Mouse (Mus musculus): Measurements from ENCODE around the gene Il4i1. TPM values are rescaled to one million over a fixed set of nuclear protein-coding genes. Genes with fewer than 3 reads are reported as not detected.

Gene Il4i1
- total and polyA plus RNA-seq, 2 experiments from 2014 or later: 0.62 TPM; not detected in 1

DNA sequence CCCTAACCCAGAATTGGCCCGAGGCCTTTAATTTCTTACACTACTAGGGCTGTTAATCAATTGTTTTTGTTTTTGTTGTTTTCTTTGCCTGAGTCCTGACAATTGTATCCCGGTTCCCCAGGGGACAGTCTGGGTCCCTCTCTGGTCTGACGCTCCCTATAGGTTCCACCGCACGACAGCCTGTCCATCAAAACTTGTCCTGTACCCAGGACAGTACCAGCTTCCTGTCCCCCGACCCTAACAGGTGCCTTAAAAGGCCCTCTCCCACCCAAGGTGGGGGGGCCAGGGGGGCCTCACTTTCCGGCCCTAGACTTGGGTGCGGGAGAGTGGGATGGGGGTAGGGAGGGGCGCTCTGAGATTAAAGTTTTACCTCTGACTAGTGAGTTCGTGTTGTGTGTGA, 38.8 kb downstream of the Il4i1 start:
- 35% methylated on average over 10 of the region's 10 CpGs for WGBS
- peaks cover 12% of the 10 kb centered on the region; the same call in 1 of the 2 replicates for H3K4me1 ChIP-seq (ENCODE audit: insufficient read depth, low read length)
- no peak for TF ChIP-seq CTCF (IDR thresholded peaks at IDR 0.05)

GRCm38 (mm10) chr7:44856265-44856916, 40.2 kb downstream of the Il4i1 start:
- H3K9ac ChIP-seq (replicated peaks; ENCODE audit: low read length, poor library complexity, severe bottlenecking): 0 out of 2 replicates have a peak overlapping the region, but pooled peaks have one; percentile 13
- 70% methylated on average over 9 of the region's 9 CpGs for WGBS
- peak overlapping the region; percentile 88 for H3K27ac ChIP-seq (ENCODE audit: low read depth, low read length)
- peak overlapping the region; percentile 72 for H3K4me2 ChIP-seq (ENCODE audit: low read depth, low read length, poor library complexity, severe bottlenecking)
- peaks cover 6% of the 10 kb centered on the region; the same call in 1 of the 2 replicates for H3K36me3 ChIP-seq (ENCODE audit: insufficient read depth, low read length)
- H3K4me3 ChIP-seq (ENCODE audit: low read depth, low read length): peak overlapping the region; percentile 61
- peaks cover 11% of the 10 kb centered on the region; the same call in 1 of the 2 replicates for H3K4me1 ChIP-seq (ENCODE audit: insufficient read depth, low read length)
- ATAC-seq (ENCODE audit: low FRiP score): no peak
- no peaks in the 10 kb centered on the region for H3K27me3 ChIP-seq (ENCODE audit: insufficient read depth, low read length)
- no peak for TF ChIP-seq CTCF (IDR thresholded peaks at IDR 0.05)
- DNase-seq (ENCODE audit: low spot score): no peak
- no peaks in the 10 kb centered on the region for H3K9me3 ChIP-seq (ENCODE audit: low read length)

More for the DNA sequence above, 38.8 kb downstream of the Il4i1 start:
- DNase-seq (ENCODE audit: low spot score): no peak
- Histone ChIP-seq H3K27ac (ENCODE audit: low read depth, low read length) (peak overlapping the region; percentile 77), H3K9ac (replicated peaks; ENCODE audit: low read length, poor library complexity, severe bottlenecking) (peak overlapping the region; percentile 48), H3K27me3 (ENCODE audit: insufficient read depth, low read length) (no peaks in the 10 kb centered on the region), H3K9me3 (ENCODE audit: low read length) (no peaks in the 10 kb centered on the region), H3K36me3 (ENCODE audit: insufficient read depth, low read length) (peaks cover 6% of the 10 kb centered on the region; the same call in 1 of the 2 replicates), H3K4me2 (ENCODE audit: low read depth, low read length, poor library complexity, severe bottlenecking) (peak overlapping the region; percentile 62), H3K4me3 (ENCODE audit: low read depth, low read length) (peak overlapping the region; percentile 32)
- no peak for ATAC-seq (ENCODE audit: low FRiP score)

GRCm38 (mm10) chr7:44857042-44857552, 40.9 kb downstream of the Il4i1 start, which contains the start of gene Pnkp:
TSS of gene Pnkp (plus strand) at chr7:44857139.
- H3K27me3 ChIP-seq (ENCODE audit: insufficient read depth, low read length): no peaks in the 10 kb centered on the region
- H3K27ac ChIP-seq (ENCODE audit: low read depth, low read length): peak within 1 kb of the TSS; percentile 88
- peaks cover 11% of the 10 kb centered on the region; the same call in 1 of the 2 replicates for H3K4me1 ChIP-seq (ENCODE audit: insufficient read depth, low read length)
- H3K36me3 ChIP-seq (ENCODE audit: insufficient read depth, low read length): peaks cover 9% of the 10 kb centered on the region
- peak within 1 kb of the TSS; percentile 72 for H3K4me2 ChIP-seq (ENCODE audit: low read depth, low read length, poor library complexity, severe bottlenecking)
- TF ChIP-seq CTCF (IDR thresholded peaks at IDR 0.05): peak; percentile 11; the same call in 1 of the 2 replicates
- H3K9me3 ChIP-seq (ENCODE audit: low read length): no peaks in the 10 kb centered on the region
- DNase-seq (ENCODE audit: low spot score) (peak; percentile 95), ATAC-seq (ENCODE audit: low FRiP score) (peak; percentile 72)
- peak within 1 kb of the TSS; percentile 61 for H3K4me3 ChIP-seq (ENCODE audit: low read depth, low read length)
- peak within 1 kb of the TSS; percentile 85 for H3K9ac ChIP-seq (replicated peaks; ENCODE audit: low read length, poor library complexity, severe bottlenecking)
- WGBS: under 1% methylated on average over 32 of the region's 32 CpGs

DNA sequence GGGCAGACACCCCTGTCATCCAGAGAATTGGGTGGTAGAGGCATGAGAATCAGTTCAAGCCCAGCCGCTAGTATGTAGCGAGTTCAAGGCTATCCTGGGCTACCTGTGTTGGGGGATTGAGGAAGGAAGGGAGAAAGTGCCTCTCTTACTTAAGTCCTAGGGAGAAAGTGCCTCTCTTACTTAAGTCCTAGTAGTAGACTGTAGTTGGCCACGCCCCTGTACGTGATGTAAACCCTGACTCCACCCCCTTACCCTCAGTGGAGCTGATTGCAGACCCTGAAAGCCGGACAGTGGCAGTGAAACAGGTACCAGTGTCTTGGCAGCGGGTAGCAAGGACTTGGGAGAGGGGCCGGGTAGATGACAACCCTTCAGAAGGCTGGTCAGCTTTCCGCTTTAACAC, 41.7 kb downstream of the Il4i1 start:
- no peak for TF ChIP-seq CTCF (IDR thresholded peaks at IDR 0.05)
- H3K4me2 ChIP-seq (ENCODE audit: low read depth, low read length, poor library complexity, severe bottlenecking): peak overlapping the region; percentile 72
- H3K4me3 ChIP-seq (ENCODE audit: low read depth, low read length): peak overlapping the region; percentile 61
- peaks cover 11% of the 10 kb centered on the region; the same call in 1 of the 2 replicates for H3K4me1 ChIP-seq (ENCODE audit: insufficient read depth, low read length)
- H3K27me3 ChIP-seq (ENCODE audit: insufficient read depth, low read length): no peaks in the 10 kb centered on the region
- no peaks in the 10 kb centered on the region for H3K9me3 ChIP-seq (ENCODE audit: low read length)
- 29% methylated on average over 8 of the region's 8 CpGs for WGBS
- peak overlapping the region; percentile 85 for H3K9ac ChIP-seq (replicated peaks; ENCODE audit: low read length, poor library complexity, severe bottlenecking)
- DNase-seq (ENCODE audit: low spot score): no peak
- ATAC-seq (ENCODE audit: low FRiP score): no peak
- peaks cover 14% of the 10 kb centered on the region for H3K36me3 ChIP-seq (ENCODE audit: insufficient read depth, low read length)
- H3K27ac ChIP-seq (ENCODE audit: low read depth, low read length): peak overlapping the region; percentile 88

DNA sequence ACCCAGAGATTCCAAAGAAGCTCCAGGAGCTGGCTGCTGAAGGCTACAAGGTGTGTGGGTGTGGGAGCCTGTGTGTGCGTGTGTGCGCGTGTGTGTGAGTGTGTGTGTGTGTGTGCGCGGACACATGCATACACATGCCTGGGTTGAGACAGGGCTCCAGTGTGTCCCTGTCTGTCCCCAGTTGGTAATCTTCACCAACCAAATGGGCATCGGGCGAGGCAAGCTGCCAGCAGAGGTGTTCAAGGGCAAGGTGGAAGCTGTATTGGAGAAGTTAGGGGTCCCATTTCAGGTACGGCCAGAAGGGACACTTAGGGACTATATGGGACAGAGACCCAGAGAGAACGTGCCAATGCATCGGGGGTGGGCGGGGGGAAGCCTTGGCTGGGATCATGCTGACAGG, 43.7 kb downstream of the Il4i1 start:
- no peak for TF ChIP-seq CTCF (IDR thresholded peaks at IDR 0.05)
- Histone ChIP-seq H3K27me3 (ENCODE audit: insufficient read depth, low read length) (no peaks in the 10 kb centered on the region), H3K4me1 (ENCODE audit: insufficient read depth, low read length) (peaks cover 11% of the 10 kb centered on the region; the same call in 1 of the 2 replicates), H3K9me3 (ENCODE audit: low read length) (no peaks in the 10 kb centered on the region), H3K4me3 (ENCODE audit: low read depth, low read length) (no peak overlapping the region), H3K9ac (replicated peaks; ENCODE audit: low read length, poor library complexity, severe bottlenecking) (no peak overlapping the region), H3K4me2 (ENCODE audit: low read depth, low read length, poor library complexity, severe bottlenecking) (no peak overlapping the region), H3K27ac (ENCODE audit: low read depth, low read length) (no peak overlapping the region), H3K36me3 (ENCODE audit: insufficient read depth, low read length) (peaks cover 31% of the 10 kb centered on the region)
- DNase-seq (ENCODE audit: low spot score): no peak
- no peak for ATAC-seq (ENCODE audit: low FRiP score)
- 91% methylated on average over 11 of the region's 11 CpGs for WGBS
